Mouse (Mus musculus) limb, embryonic 11.5 days (tissue): ENCODE measurements around the gene Slc35b1. TPM values are rescaled to one million over a fixed set of nuclear protein-coding genes. Genes with fewer than 3 reads are reported as not detected.

ENCODE experiments used
- ATAC-seq: fragments of 200-750 bp; cut with Nextera tagmentation; 2 replicates; pipeline ENCODE4 v1.8.0; 2017; ENCODE audit warnings: low read depth; ENCODE audit not compliant: insufficient number of reproducible peaks, low FRiP score, low TSS enrichment
- DNase-seq: peaks from one replicate; pipeline ENCODE4 v3.0.0-alpha.2; 2015; ENCODE audit warnings: low spot score
- H3K27ac ChIP-seq: fragments of 300-500 bp; sonication (generic); replicated peaks from 2 replicates; pipeline ENCODE4 v1.5.1; 2014; ENCODE audit warnings: low read depth, mild to moderate bottlenecking, low read length
- H3K27me3 ChIP-seq: fragments of 300-500 bp; sonication (generic); 2 replicates; pipeline ENCODE4 v1.6.1; 2014; ENCODE audit warnings: mild to moderate bottlenecking, low read length, mixed read lengths; ENCODE audit not compliant: control insufficient read depth, insufficient read depth
- H3K36me3 ChIP-seq: fragments of 300-500 bp; sonication (generic); 2 replicates; pipeline ENCODE4 v1.6.1; 2014; ENCODE audit warnings: mild to moderate bottlenecking, low read length, moderate library complexity, mixed read lengths; ENCODE audit not compliant: control insufficient read depth, insufficient read depth
- H3K4me1 ChIP-seq: fragments of 300-500 bp; sonication (generic); 2 replicates; pipeline ENCODE4 v1.6.1; 2014; ENCODE audit warnings: low read length, mixed read lengths; ENCODE audit not compliant: control insufficient read depth, insufficient read depth
- H3K4me2 ChIP-seq: fragments of 300-500 bp; sonication (generic); 2 replicates; pipeline ENCODE4 v1.6.1; 2014; ENCODE audit warnings: low read depth, mild to moderate bottlenecking, moderate library complexity; ENCODE audit not compliant: severe bottlenecking
- H3K4me3 ChIP-seq: fragments of 300-500 bp; sonication (generic); 2 replicates; pipeline ENCODE4 v1.5.1; 2014; ENCODE audit warnings: low read depth, low read length
- H3K9ac ChIP-seq: fragments of 300-500 bp; sonication (generic); 2 replicates; pipeline ENCODE4 v1.6.1; 2014; ENCODE audit warnings: mild to moderate bottlenecking, low read length
- H3K9me3 ChIP-seq: fragments of 300-500 bp; sonication (generic); 2 replicates; pipeline ENCODE4 v1.6.1; 2016; ENCODE audit warnings: low read length; ENCODE audit not compliant: control insufficient read depth
- WGBS: fragments of 180-500 bp; shearing (Covaris S2); extraction: QIAGEN DNeasy Blood & Tissue Kit; methylation state at CpG from one replicate; pipeline ENCODE4 v1.1.7; 2014; 5-methylcytosine and 5-hydroxymethylcytosine counted together
- polyA plus RNA-seq: library from polyadenylated mRNA; unstranded; fragments of >200 nt; fragmentation: Nextera tagmentation; extraction: Ambion mirVana; gene quantifications from 2 replicates; pipeline ENCODE4 v1.2.1, GENCODE M21; 2014

Gene Slc35b1
- polyA plus RNA-seq, 1 experiment from 2014 or later = 133 TPM

DNA sequence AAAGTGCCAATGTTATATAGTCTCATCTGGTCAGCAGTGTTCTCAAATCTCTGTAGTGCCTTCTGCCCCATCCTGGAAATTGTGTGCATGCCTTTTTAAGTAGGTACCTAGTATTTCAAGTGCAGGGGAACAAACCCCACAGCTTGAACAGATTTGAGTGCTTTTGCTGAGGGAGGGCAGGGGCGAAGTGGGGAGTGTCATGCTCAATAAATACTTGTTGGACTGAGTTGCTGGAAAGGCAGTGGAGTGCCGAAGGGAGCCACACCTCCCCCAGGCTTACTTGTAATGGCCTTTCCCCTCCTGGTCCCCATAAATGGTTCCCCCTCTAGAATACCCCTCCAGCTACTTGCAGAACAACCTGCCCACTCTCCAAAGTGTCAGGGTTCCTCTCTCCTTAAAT, 40.3 kb upstream of the Slc35b1 start:
- ATAC-seq (no peak), DNase-seq (no peak)
- H3K27ac ChIP-seq = no peak overlapping the region
- H3K4me2 ChIP-seq = no peak overlapping the region
- peaks cover 15% of the 10 kb centered on the region for H3K4me1 ChIP-seq
- 48% methylated on average over 2 of the region's 2 CpGs for WGBS
- no peak overlapping the region for H3K4me3 ChIP-seq
- H3K27me3 ChIP-seq = no peaks in the 10 kb centered on the region
- H3K36me3 ChIP-seq = no peaks in the 10 kb centered on the region
- no peaks in the 10 kb centered on the region for H3K9me3 ChIP-seq
- no peak overlapping the region for H3K9ac ChIP-seq

DNA sequence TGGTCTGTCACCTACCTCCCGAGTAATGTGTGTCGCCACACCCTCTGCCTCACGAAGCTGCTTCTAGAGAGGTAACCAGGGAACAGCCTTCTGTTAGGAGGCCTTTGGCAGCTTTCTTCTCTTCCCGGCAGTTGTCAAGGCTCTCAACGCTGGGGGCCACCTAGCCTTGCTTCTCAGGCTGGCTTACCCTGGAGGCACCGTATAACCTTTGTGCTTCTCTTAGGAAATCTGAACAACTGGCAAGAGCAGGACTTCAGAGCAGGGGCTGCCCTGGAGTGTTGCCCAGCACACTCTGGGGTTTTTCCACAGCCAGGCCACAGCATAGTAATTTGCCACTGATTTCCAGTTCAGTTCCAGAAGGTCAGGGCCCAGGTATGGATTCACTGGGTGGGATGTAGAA, 34.2 kb upstream of the Slc35b1 start:
- Histone ChIP-seq H3K4me3 (no peak overlapping the region), H3K27ac (no peak overlapping the region), H3K36me3 (peaks cover 5% of the 10 kb centered on the region; the same call in 1 of the 2 replicates), H3K4me2 (no peak overlapping the region), H3K9ac (no peak overlapping the region), H3K9me3 (no peaks in the 10 kb centered on the region), H3K27me3 (no peaks in the 10 kb centered on the region), H3K4me1 (no peaks in the 10 kb centered on the region)
- DNase-seq (no peak), ATAC-seq (no peak)
- 61% methylated on average over 6 of the region's 6 CpGs for WGBS

- no peak for ATAC-seq
Measured at GRCm38 (mm10) chr11:95350960-95351359, 33.5 kb upstream of the Slc35b1 start.

DNA sequence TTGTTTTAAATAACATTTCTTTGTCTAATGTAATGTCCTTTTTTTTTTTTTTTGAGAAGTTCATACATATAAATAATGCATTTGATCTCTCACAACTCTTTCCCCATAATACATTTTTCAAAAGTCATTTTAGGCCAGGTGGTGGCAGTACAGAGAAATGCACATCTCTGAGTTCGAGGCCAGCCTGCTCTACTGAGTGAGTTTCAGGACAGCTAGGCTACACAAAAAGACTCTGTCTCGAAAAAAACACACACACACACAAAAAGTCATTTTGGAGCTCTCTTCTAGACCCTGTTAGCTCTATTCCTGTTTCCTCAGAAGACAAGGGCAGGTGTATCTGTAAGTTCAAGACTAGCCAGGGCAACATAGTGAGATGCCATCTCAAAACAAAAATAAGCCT, 31.8 kb upstream of the Slc35b1 start:
- Histone ChIP-seq H3K4me2 (no peak overlapping the region), H3K36me3 (peaks cover 5% of the 10 kb centered on the region; the same call in 1 of the 2 replicates), H3K27ac (no peak overlapping the region), H3K4me3 (no peak overlapping the region), H3K27me3 (no peaks in the 10 kb centered on the region), H3K9ac (no peak overlapping the region), H3K9me3 (no peaks in the 10 kb centered on the region), H3K4me1 (no peaks in the 10 kb centered on the region)
- no peak for DNase-seq
- WGBS = 88% methylated on average over 2 of the region's 2 CpGs
- no peak for ATAC-seq

More at GRCm38 (mm10) chr11:95350960-95351359, 33.5 kb upstream of the Slc35b1 start:
- Histone ChIP-seq H3K4me2 (no peak overlapping the region), H3K4me1 (no peaks in the 10 kb centered on the region), H3K4me3 (no peak overlapping the region), H3K36me3 (peaks cover 5% of the 10 kb centered on the region; the same call in 1 of the 2 replicates), H3K9me3 (no peaks in the 10 kb centered on the region), H3K9ac (0 out of 2 replicates have a peak overlapping the region, but pooled peaks have one; percentile 14), H3K27me3 (no peaks in the 10 kb centered on the region), H3K27ac (no peak overlapping the region)
- WGBS = 94% methylated on average over 3 of the region's 3 CpGs
- no peak for DNase-seq

DNA sequence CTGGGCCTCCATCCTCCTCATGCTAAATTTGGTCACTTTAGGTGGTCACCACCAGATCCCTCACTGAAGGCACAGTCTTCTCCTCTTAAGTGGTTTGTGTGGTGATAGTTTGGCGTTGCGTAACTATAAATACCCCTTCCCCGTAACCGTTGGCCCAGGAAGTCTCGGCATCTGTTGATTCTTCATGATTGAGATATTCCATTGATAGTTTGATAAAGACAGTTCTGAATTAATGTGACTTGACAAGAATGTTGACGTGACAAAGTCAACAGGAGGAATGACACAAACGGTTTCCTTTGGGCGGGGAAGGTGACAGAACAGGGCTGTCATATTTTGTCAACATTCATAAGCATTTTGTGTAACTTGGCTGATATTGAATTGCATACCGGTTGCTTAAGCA, 31.3 kb upstream of the Slc35b1 start:
- DNase-seq = no peak
- H3K36me3 ChIP-seq = peaks cover 5% of the 10 kb centered on the region; the same call in 1 of the 2 replicates
- H3K4me2 ChIP-seq = no peak overlapping the region
- ATAC-seq = no peak
- no peaks in the 10 kb centered on the region for H3K4me1 ChIP-seq
- 97% methylated on average over 9 of the region's 9 CpGs for WGBS
- no peaks in the 10 kb centered on the region for H3K9me3 ChIP-seq
- H3K4me3 ChIP-seq = no peak overlapping the region
- no peak overlapping the region for H3K9ac ChIP-seq
- H3K27me3 ChIP-seq = no peaks in the 10 kb centered on the region
- no peak overlapping the region for H3K27ac ChIP-seq

GRCm38 (mm10) chr11:95354228-95354944, 30.1 kb upstream of the Slc35b1 start:
- H3K9ac ChIP-seq = no peak overlapping the region
- H3K9me3 ChIP-seq = no peaks in the 10 kb centered on the region
- WGBS = 89% methylated on average over 14 of the region's 14 CpGs
- H3K36me3 ChIP-seq = peaks cover 5% of the 10 kb centered on the region; the same call in 1 of the 2 replicates
- no peak overlapping the region for H3K27ac ChIP-seq
- H3K4me3 ChIP-seq = no peak overlapping the region
- ATAC-seq (no peak), DNase-seq (no peak)
- H3K4me2 ChIP-seq = no peak overlapping the region
- H3K4me1 ChIP-seq = no peaks in the 10 kb centered on the region
- no peaks in the 10 kb centered on the region for H3K27me3 ChIP-seq

GRCm38 (mm10) chr11:95354945-95355660, 29.4 kb upstream of the Slc35b1 start:
- H3K27ac ChIP-seq = no peak overlapping the region
- H3K4me1 ChIP-seq = no peaks in the 10 kb centered on the region
- no peaks in the 10 kb centered on the region for H3K27me3 ChIP-seq
- no peak for DNase-seq
- no peak for ATAC-seq
- no peak overlapping the region for H3K9ac ChIP-seq
- H3K9me3 ChIP-seq = no peaks in the 10 kb centered on the region
- H3K4me2 ChIP-seq = no peak overlapping the region
- H3K36me3 ChIP-seq = peaks cover 4% of the 10 kb centered on the region; the same call in 1 of the 2 replicates
- 95% methylated on average over 12 of the region's 12 CpGs for WGBS
- H3K4me3 ChIP-seq = no peak overlapping the region

DNA sequence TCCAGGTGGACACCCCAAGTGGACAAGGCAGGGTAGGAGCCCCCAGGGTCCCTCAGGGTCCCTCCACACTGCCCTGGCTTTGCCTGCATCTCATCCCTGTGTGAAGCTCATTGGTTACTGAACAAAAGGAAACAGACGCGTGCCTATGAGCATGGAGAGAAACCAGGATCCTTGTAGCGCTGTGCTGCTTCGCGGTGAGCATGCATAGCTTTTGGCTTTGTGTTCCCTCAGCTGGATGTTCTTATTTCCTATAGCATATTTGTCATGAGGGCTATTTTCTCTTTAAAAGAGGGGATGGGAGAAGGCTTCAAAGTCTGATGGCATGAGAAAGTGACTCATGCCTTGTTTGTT, 28.9 kb upstream of the Slc35b1 start:
- no peak overlapping the region for H3K4me3 ChIP-seq
- H3K27ac ChIP-seq = no peak overlapping the region
- WGBS = 94% methylated on average over 5 of the region's 5 CpGs
- H3K36me3 ChIP-seq = peaks cover 4% of the 10 kb centered on the region; the same call in 1 of the 2 replicates
- no peak overlapping the region for H3K4me2 ChIP-seq
- no peaks in the 10 kb centered on the region for H3K4me1 ChIP-seq
- no peak overlapping the region for H3K9ac ChIP-seq
- no peaks in the 10 kb centered on the region for H3K9me3 ChIP-seq
- ATAC-seq (no peak), DNase-seq (no peak)
- H3K27me3 ChIP-seq = no peaks in the 10 kb centered on the region
